Mouse (Mus musculus) spleen, adult 2 months (tissue): Measurements from ENCODE around the gene Olfr168. TPM values are rescaled to one million over a fixed set of nuclear protein-coding genes. Genes with fewer than 3 reads are reported as not detected.
"Not testable (repeated sequence)": the region's sequence is repeated elsewhere in the genome, so short reads cannot be mapped to it uniquely, and the experiment has no call there.

Experiments used
- DNase-seq, 2 experiments: peaks; one replicate each; pipeline versions ENCODE4 v3.0.0 to v3.0.0-alpha.2; 2012 to 2021; ENCODE audit warnings: low spot score in 2 of 2, low read depth in 1 of 2
- H3K27ac ChIP-seq: fragments of 200-500 bp; 2 replicates; pipeline ENCODE4 v1.5.1; 2012; ENCODE audit warnings: low read length, inconsistent platforms; ENCODE audit not compliant: insufficient read depth
- H3K27me3 ChIP-seq: fragments of 200-500 bp; 2 replicates; pipeline ENCODE4 v1.6.1; 2012; ENCODE audit warnings: mild to moderate bottlenecking, moderate library complexity, low read length, inconsistent platforms; ENCODE audit not compliant: control insufficient read depth, insufficient read depth
- H3K36me3 ChIP-seq: fragments of 200-500 bp; 2 replicates; pipeline ENCODE4 v1.6.1; 2012; ENCODE audit warnings: mild to moderate bottlenecking, low read length, inconsistent platforms; ENCODE audit not compliant: control insufficient read depth, insufficient read depth
- H3K4me1 ChIP-seq: fragments of 200-500 bp; 2 replicates; pipeline ENCODE4 v1.6.1; 2011; ENCODE audit warnings: inconsistent platforms; ENCODE audit not compliant: control insufficient read depth, insufficient read depth, insufficient read length
- H3K4me3 ChIP-seq: fragments of 200-500 bp; 2 replicates; pipeline ENCODE4 v1.5.1; 2011; ENCODE audit warnings: mild to moderate bottlenecking, inconsistent platforms; ENCODE audit not compliant: insufficient read depth, insufficient read length; ENCODE audit errors: extremely low read depth
- CTCF ChIP-seq: fragments of 200-500 bp; IDR thresholded peaks from 2 replicates; pipeline ENCODE4 v1.5.1; 2011; ENCODE audit warnings: mild to moderate bottlenecking, inconsistent platforms; ENCODE audit not compliant: insufficient read depth, insufficient read length, insufficient replicate concordance; ENCODE audit errors: extremely low read depth
- POLR2A ChIP-seq: fragments of 200-500 bp; IDR thresholded peaks from 2 replicates; pipeline ENCODE4 v1.6.1; 2011; ENCODE audit warnings: low read depth, low read length, inconsistent platforms
- WGBS: fragments of 180-500 bp; shearing (Covaris S2); methylation state at CpG from one replicate; pipeline ENCODE4 v1.1.7; 2018; 5-methylcytosine and 5-hydroxymethylcytosine counted together
- polyA plus RNA-seq: library from polyadenylated mRNA; depleted of rRNA; stranded (reverse); fragments of >200 nt; gene quantifications from 2 replicates; pipeline ENCODE4 v1.2.3, GENCODE M21; 2012; rRNA removed

Olfr168 gene
- not detected in 2 replicates for polyA plus RNA-seq

GRCm38 (mm10) chr16:19535455-19535854 lies at the start of gene Olfr168:
Olfr168 (minus strand) TSS chr16:19535555.
- no peaks in the 10 kb centered on the region for H3K27me3 ChIP-seq
- H3K4me1 ChIP-seq = no peaks in the 10 kb centered on the region
- H3K36me3 ChIP-seq = no peaks in the 10 kb centered on the region
- DNase-seq = no peak
- H3K4me3 ChIP-seq = no peak within 1 kb of the TSS
- no peak for TF ChIP-seq POLR2A
- no peak for TF ChIP-seq CTCF
- no peak within 1 kb of the TSS for H3K27ac ChIP-seq

- H3K27ac ChIP-seq, H3K4me3 ChIP-seq, H3K4me1 ChIP-seq, H3K36me3 ChIP-seq, H3K27me3 ChIP-seq, DNase-seq: not testable (repeated sequence)
- 84% methylated on average over 2 of the region's 2 CpGs for WGBS
Observed at GRCm38 (mm10) chr16:19571709-19572108, 36.4 kb upstream of the Olfr168 start, which contains the start of gene Olfr169. Olfr169 (minus strand) TSS chr16:19571809.

GRCm38 (mm10) chr16:19553429-19553828 lies 18.1 kb upstream of the Olfr168 start:
- not testable (repeated sequence) for DNase-seq, H3K4me1 ChIP-seq, H3K36me3 ChIP-seq, H3K27me3 ChIP-seq, H3K4me3 ChIP-seq, H3K27ac ChIP-seq
- WGBS = 86% methylated on average over 7 of the region's 7 CpGs

GRCm38 (mm10) chr16:19552246-19552645 lies 16.9 kb upstream of the Olfr168 start:
- not testable (repeated sequence) for H3K4me1 ChIP-seq, H3K27me3 ChIP-seq, H3K4me3 ChIP-seq, H3K36me3 ChIP-seq, DNase-seq, H3K27ac ChIP-seq
- WGBS = 95% methylated on average over 3 of the region's 3 CpGs

GRCm38 (mm10) chr16:19522166-19522565 lies 13.2 kb downstream of the Olfr168 start, which contains the start of gene Olfr167:
Olfr167 (minus strand) TSS chr16:19522266.
- H3K36me3 ChIP-seq = no peaks in the 10 kb centered on the region
- no peak within 1 kb of the TSS for H3K4me3 ChIP-seq
- no peak for DNase-seq
- H3K4me1 ChIP-seq = no peaks in the 10 kb centered on the region
- WGBS = 80% methylated on average over 2 of the region's 2 CpGs
- no peak within 1 kb of the TSS for H3K27ac ChIP-seq
- TF ChIP-seq POLR2A = no peak
- no peak for TF ChIP-seq CTCF
- no peaks in the 10 kb centered on the region for H3K27me3 ChIP-seq

GRCm38 (mm10) chr16:19483394-19483793 lies 52.0 kb downstream of the Olfr168 start, which contains the start of gene Olfr166:
Olfr166 (plus strand) TSS chr16:19483694.
- Histone ChIP-seq H3K4me3 (no peak within 1 kb of the TSS), H3K4me1 (no peaks in the 10 kb centered on the region), H3K36me3 (no peaks in the 10 kb centered on the region), H3K27me3 (no peaks in the 10 kb centered on the region), H3K27ac (no peak within 1 kb of the TSS)
- TF ChIP-seq POLR2A (no peak), CTCF (no peak)
- no peak for DNase-seq

Other genes with a start within 250 kb of the Olfr168 start
- not detected in 2 replicates for gene Olfr164, start 221.5 kb downstream of the Olfr168 start, polyA plus RNA-seq
- not detected in 2 replicates for gene Olfr165, start 112.4 kb downstream of the Olfr168 start, polyA plus RNA-seq
- 0.07 and 0.08 TPM in 2 replicates for gene Olfr166, start 51.9 kb downstream of the Olfr168 start, polyA plus RNA-seq
- gene Olfr167, start 13.3 kb downstream of the Olfr168 start, polyA plus RNA-seq = not detected in 2 replicates
- gene Olfr169, start 36.3 kb upstream of the Olfr168 start, polyA plus RNA-seq = not detected in 2 replicates
- gene Olfr170, start 76.3 kb upstream of the Olfr168 start, polyA plus RNA-seq = not detected in 2 replicates
- not detected in 2 replicates for gene Olfr171, start 94.4 kb upstream of the Olfr168 start, polyA plus RNA-seq
- gene Lamp3, start 170.8 kb upstream of the Olfr168 start, polyA plus RNA-seq = 0.06 and 0.11 TPM in 2 replicates
- 6.6 and 6.7 TPM in 2 replicates for gene B3gnt5, start 224.7 kb upstream of the Olfr168 start, polyA plus RNA-seq